Mouse (Mus musculus) gastrocnemius, postnatal 4 days (tissue): ENCODE results near the gene Itpk1. TPM values are rescaled to one million over a fixed set of nuclear protein-coding genes. Genes with fewer than 3 reads are reported as not detected.

Experiments
- microRNA-seq: library from miRNA; unstranded; fragments of <30 nt; microRNA quantifications from one replicate; pipeline ENCODE4 v1.2.0, GENCODE M21; 2021
- total RNA-seq, 2 experiments: library from RNA; stranded (reverse); gene quantifications; 2 replicates each; pipeline ENCODE4 v1.2.3; 2021

Itpk1 gene
- total RNA-seq, 2 experiments from 2014 or later: 10.0 to 10.1 TPM

Small RNA genes within 50 kb of the gene (microRNA-seq; reads per million reads assigned to microRNA genes)
- not detected for gene Mir1936

Other genes with a start within 250 kb of the Itpk1 start
- gene Golga5, start 235.8 kb downstream of the Itpk1 start, total RNA-seq: 10 to 100 TPM; 25.4 to 32.8 TPM
- gene Chga, start 150.0 kb downstream of the Itpk1 start, total RNA-seq: under 1 TPM in 1 of 2 experiments, not detected in 1; 0.20 TPM
- 1 to 10 TPM; 7.6 to 7.8 TPM for gene Moap1, start 38.7 kb upstream of the Itpk1 start, total RNA-seq
- gene Tmem251, start 38.8 kb upstream of the Itpk1 start, total RNA-seq: 1 to 10 TPM; 2.8 to 3.6 TPM
- gene Gm28051, start 52.8 kb upstream of the Itpk1 start, total RNA-seq: not detected
- 10 to 100 TPM in 1 of 2 experiments, 1 to 10 TPM in 1; 9.5 to 10.9 TPM for gene Gon7, start 52.9 kb upstream of the Itpk1 start, total RNA-seq
- 10 to 100 TPM; 28.7 to 31.1 TPM for gene Ubr7, start 53.0 kb upstream of the Itpk1 start, total RNA-seq
- 1 to 10 TPM; 4.7 to 5.4 TPM for gene Gm20604, start 53.7 kb upstream of the Itpk1 start, total RNA-seq
- 10 to 100 TPM; 31.9 to 32.4 TPM for gene Btbd7, start 173.5 kb upstream of the Itpk1 start, total RNA-seq
- not detected for gene Cox8c, start 194.4 kb upstream of the Itpk1 start, total RNA-seq
- under 1 TPM; 0.15 to 0.26 TPM for gene Unc79, start 243.9 kb upstream of the Itpk1 start, total RNA-seq